Mouse (Mus musculus): ENCODE results near the gene Armc9. TPM values are rescaled to one million over a fixed set of nuclear protein-coding genes. Genes with fewer than 3 reads are reported as not detected.

Gene Armc9
- total RNA-seq, 4 experiments from 2014 or later: 36.7 to 41.4 (median 38.8) TPM

DNA sequence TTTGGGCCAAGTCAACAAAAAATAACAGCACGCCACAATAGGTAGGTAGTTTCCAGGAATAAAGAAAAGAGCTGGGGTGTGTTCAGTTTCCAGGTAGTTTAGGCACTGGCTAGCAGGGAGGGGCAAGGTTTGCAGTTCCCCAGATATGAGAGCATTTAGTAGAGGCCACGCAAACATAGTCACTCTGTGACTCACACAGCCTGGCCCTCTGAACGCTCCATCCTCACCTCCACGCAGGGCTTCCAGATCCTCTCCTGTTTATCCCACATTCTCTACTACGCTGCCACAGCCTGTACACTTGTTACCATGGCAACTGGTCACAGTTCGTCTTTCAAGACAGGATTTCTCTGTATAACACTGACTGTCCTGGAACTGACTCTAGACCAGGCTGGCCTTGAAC lies 70.6 kb downstream of the Armc9 start:
- peak in 1 of 2 experiments; percentile 26 for DNase-seq (ENCODE audit: low spot score in 2 of 2)

- no peak for DNase-seq (ENCODE audit: low spot score in 2 of 2)
Observed at GRCm38 (mm10) chr1:86228653-86229052, 74.1 kb downstream of the Armc9 start.

GRCm38 (mm10) chr1:86229184-86229829 lies 74.7 kb downstream of the Armc9 start:
- no peak for DNase-seq (ENCODE audit: low spot score in 2 of 2)

GRCm38 (mm10) chr1:86232631-86233030 lies 78.1 kb downstream of the Armc9 start:
- DNase-seq (ENCODE audit: low spot score in 2 of 2): no peak

DNA sequence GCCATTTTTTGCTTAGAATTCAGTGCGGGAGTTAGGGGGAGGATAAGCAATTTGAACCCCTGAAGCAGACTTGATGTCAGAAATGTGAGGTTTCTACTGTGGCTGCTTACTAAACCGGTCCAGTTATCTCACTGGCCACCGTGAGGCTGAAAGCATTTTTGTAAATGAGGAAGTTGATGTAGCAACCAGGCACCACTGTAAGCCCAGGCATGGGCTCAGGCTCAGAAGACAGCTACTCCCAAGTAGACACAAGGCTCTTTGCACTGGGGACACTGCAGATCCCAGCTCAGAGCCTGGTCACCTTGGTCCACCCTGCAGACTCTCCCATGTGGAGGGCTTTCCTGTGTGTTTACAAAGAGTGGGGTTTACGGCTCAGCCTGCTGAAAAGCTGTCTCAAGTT lies 79.2 kb downstream of the Armc9 start:
- no peak for DNase-seq (ENCODE audit: low spot score in 2 of 2)

- DNase-seq (ENCODE audit: low spot score in 2 of 2): no peak
Observed at GRCm38 (mm10) chr1:86235118-86235517, 80.5 kb downstream of the Armc9 start.

GRCm38 (mm10) chr1:86236442-86236841 lies 81.9 kb downstream of the Armc9 start:
- DNase-seq (ENCODE audit: low spot score in 2 of 2): no peak

GRCm38 (mm10) chr1:86239010-86239409 lies 84.4 kb downstream of the Armc9 start:
- no peak for DNase-seq (ENCODE audit: low spot score in 2 of 2)

DNA sequence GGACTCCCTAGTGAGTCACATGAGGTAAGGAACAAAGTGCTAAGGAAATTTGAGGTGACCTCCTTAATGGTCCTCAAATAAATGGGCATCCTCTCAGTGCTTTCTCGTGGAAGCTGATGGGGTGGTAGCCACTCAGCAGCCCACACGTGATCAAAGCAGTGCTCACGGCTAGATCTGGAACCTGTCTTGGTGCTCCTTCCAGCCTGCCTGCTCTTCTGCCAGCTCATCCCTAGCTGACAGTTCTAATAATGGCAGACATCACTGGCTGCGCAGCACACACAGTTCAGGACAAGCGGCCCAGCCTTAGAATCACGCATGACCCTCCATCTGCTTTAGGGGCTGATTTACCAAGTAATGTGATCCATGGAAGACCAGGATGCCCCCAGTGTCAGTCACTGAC lies 85.3 kb downstream of the Armc9 start:
- DNase-seq (ENCODE audit: low spot score in 2 of 2): no peak

DNA sequence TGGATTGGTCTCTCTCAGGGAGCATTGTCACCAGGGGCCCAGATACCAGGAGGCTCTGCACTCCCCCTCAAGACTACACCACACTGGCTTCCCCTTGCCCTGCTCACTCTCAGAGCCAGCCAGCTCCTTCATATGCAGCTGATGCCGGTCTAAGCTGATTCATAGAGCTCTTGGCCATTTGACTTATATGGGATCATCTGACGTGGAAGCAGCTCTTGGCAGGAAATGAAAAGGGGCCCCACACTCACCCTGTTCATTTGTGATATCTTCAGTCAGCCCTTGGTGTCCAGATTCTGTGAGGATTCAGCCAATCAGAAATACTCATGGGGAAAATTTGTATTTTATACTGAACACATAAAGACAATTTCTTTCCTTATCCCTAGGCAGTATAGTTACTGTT lies 86.4 kb downstream of the Armc9 start:
- no peak for DNase-seq (ENCODE audit: low spot score in 2 of 2)

DNA sequence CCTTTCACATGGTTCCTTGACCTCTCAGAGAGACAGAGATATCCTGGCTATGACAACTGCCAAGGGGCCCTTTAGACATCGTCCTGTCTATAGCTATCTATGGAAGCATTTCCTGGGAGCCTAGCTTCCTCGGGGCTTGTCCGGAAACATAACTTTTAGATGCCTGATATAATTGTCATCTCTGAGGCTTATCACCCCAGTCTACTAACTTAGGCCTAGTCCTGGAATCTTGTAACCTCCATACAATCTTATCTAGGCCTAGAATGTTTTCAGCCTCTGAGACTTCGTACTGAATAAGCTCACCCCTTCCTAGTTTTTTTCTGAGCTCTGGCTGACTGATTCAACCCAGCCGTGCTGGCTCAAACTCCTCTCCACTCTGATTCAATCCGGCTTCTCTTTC lies 88.9 kb downstream of the Armc9 start:
- DNase-seq (ENCODE audit: low spot score in 2 of 2): no peak

DNA sequence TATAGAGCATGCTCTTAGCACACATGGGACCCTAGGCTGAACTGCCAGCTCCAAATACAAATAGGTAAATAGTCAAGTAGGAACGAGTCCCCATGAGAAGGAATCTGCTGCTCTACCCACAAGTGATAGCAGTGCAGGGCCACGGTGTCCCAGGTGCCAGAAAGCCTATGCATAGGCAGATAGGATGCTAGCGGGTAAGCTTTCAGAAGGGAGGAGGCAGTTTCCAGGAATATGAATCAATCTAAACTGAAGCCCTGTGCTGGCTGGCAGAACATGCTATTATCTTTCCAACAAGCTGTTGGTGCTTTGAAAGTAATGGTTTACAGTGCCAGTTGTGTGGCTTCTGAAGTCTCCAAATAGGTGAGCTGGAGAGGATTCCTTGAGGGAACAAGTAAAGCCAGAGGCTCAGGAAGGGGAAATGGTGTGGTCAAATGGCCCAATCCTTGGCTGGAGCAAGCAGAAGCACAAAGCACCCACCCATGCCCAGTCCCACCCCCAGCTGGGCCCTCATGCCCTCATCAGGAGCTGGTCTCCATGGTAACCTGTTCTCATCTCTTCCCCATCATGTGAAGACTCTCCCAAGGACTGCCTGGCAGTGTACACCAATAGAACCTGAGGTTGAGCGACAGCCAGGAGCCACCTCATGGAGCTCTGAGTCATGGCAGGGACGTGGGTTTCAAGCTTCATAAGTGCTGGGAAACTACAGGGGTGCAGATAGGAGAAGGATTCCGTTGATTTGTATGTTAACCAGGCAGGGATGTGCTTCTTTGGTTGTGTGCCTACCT lies 90.9 kb downstream of the Armc9 start:
- peak; percentile 23 to 66 for DNase-seq (ENCODE audit: low spot score in 2 of 2)

- no peak for DNase-seq (ENCODE audit: low spot score in 2 of 2)
Observed at GRCm38 (mm10) chr1:86253410-86253809, 98.8 kb downstream of the Armc9 start.

GRCm38 (mm10) chr1:86256311-86256710 lies 101.7 kb downstream of the Armc9 start:
- no peak for DNase-seq (ENCODE audit: low spot score in 2 of 2)

- DNase-seq (ENCODE audit: low spot score in 2 of 2): no peak
Observed at GRCm38 (mm10) chr1:86257228-86257627, 102.6 kb downstream of the Armc9 start.

GRCm38 (mm10) chr1:86258171-86258824 lies 103.7 kb downstream of the Armc9 start:
- no peak for DNase-seq (ENCODE audit: low spot score in 2 of 2)

GRCm38 (mm10) chr1:86263564-86264339 lies 109.2 kb downstream of the Armc9 start:
- DNase-seq (ENCODE audit: low spot score in 2 of 2): no peak

- DNase-seq (ENCODE audit: low spot score in 2 of 2): no peak
Observed at GRCm38 (mm10) chr1:86265060-86265459, 110.5 kb downstream of the Armc9 start.

DNA sequence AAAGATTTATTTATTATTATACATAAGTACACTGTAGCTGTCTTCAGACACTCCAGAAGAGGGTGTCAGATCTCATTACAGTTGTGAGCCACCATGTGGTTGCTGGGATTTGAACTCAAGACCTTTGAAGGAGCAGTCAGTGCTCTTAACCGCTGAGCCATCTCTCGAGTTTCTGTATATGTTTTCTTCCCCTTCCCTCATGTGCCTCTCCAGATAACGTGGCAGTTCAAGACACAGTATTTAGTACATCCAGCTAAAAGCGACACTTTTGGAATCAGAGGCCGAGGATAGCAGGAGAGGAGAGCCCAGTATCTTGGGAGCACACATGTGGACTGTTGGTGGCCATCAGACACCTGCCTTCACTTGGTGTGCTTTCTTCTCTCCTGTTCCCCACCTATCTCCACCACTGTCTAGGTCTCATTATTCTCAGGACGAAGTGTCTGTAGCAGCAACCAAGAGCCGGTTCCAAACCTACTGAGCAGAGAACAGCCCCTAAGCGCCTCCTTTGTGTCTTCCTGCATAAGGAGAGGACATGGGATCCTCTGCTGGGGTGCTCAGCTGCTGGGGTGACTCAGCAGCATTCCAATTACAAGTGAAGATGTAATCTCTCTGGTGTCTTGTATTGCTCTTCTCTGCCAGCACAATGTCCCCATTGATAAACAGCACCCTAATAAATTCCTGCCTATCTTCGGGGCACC lies 114.1 kb downstream of the Armc9 start:
- DNase-seq (ENCODE audit: low spot score in 2 of 2): no peak

- no peak for DNase-seq (ENCODE audit: low spot score in 2 of 2)
Observed at GRCm38 (mm10) chr1:86269190-86269508, 114.6 kb downstream of the Armc9 start.

- DNase-seq (ENCODE audit: low spot score in 2 of 2): no peak
Observed at GRCm38 (mm10) chr1:86271707-86272106, 117.1 kb downstream of the Armc9 start.

Measured in left cerebral cortex, adult 8-10 months (tissue).